In genomic region chr9:72204357-72204905, GRCm38 (mm10) we compare ENCODE assay signal across 18 mouse cellular contexts.
DNase-seq lines count a peak whose midpoint lies in the region; ATAC-seq lines count a peak whose summit lies in the region.
"Had no signal": no experiment of that assay in that cellular context is flagged by ENCODE, and none has a peak within 500 bp of the region (broad histone marks: within the 10 kb centered on the region; RNA-seq: fewer than 3 reads in every experiment).

No protein-coding gene starts in this region.

- no peaks in the 10 kb centered on the region for H3K4me1 ChIP-seq in midbrain, embryonic 11.5 days (ENCODE audit: control insufficient read depth, insufficient read depth, low read length)
- no peaks in the 10 kb centered on the region for H3K4me1 ChIP-seq in midbrain, embryonic 15.5 days
- H3K4me1 ChIP-seq: embryonic facial prominence, embryonic 10.5 days; embryonic facial prominence, embryonic 12.5 days; forebrain, embryonic 13.5 days; forebrain, embryonic 15.5 days had no signal

- H3K4me3 ChIP-seq in midbrain, embryonic 11.5 days (ENCODE audit: low read depth, low read length), result no peak overlapping the region
- no peak overlapping the region for H3K4me3 ChIP-seq in midbrain, embryonic 15.5 days
- H3K4me3 ChIP-seq: embryonic facial prominence, embryonic 10.5 days; embryonic facial prominence, embryonic 12.5 days; forebrain, embryonic 13.5 days; forebrain, embryonic 15.5 days had no signal

- no peaks in the 10 kb centered on the region for H3K36me3 ChIP-seq in midbrain, embryonic 11.5 days (ENCODE audit: control insufficient read depth, insufficient read depth, low read length)
- H3K36me3 ChIP-seq in midbrain, embryonic 15.5 days (replicated peaks), result no peaks in the 10 kb centered on the region
- H3K36me3 ChIP-seq: embryonic facial prominence, embryonic 10.5 days; embryonic facial prominence, embryonic 12.5 days; forebrain, embryonic 15.5 days had no signal

- no peak overlapping the region for H3K27ac ChIP-seq in midbrain, embryonic 11.5 days (ENCODE audit: low read depth, low read length)
- H3K27ac ChIP-seq in midbrain, embryonic 15.5 days, result no peak overlapping the region
- H3K27ac ChIP-seq: embryonic facial prominence, embryonic 10.5 days; embryonic facial prominence, embryonic 12.5 days; forebrain, embryonic 13.5 days; forebrain, embryonic 15.5 days had no signal

- no peak overlapping the region for H3K9ac ChIP-seq in midbrain, embryonic 11.5 days (ENCODE audit: low read length)
- H3K9ac ChIP-seq in midbrain, embryonic 15.5 days, result no peak overlapping the region
- H3K9ac ChIP-seq: embryonic facial prominence, embryonic 12.5 days; forebrain, embryonic 13.5 days; forebrain, embryonic 15.5 days had no signal

- intact Hi-C loops in gastrocnemius, postnatal 36 days (cut with DNase I), result no loop called here

- H3K9me3 ChIP-seq in midbrain, embryonic 11.5 days (ENCODE audit: control insufficient read depth, low read length), result no peaks in the 10 kb centered on the region
- H3K9me3 ChIP-seq in midbrain, embryonic 15.5 days, result no peaks in the 10 kb centered on the region
- H3K9me3 ChIP-seq: embryonic facial prominence, embryonic 10.5 days; embryonic facial prominence, embryonic 12.5 days; forebrain, embryonic 13.5 days; forebrain, embryonic 15.5 days had no signal

- no peak for ATAC-seq in midbrain, embryonic 11.5 days (ENCODE audit: low FRiP score)
- ATAC-seq in midbrain, embryonic 15.5 days (replicated peaks), result no peak
- ATAC-seq: forebrain, embryonic 13.5 days; forebrain, embryonic 15.5 days had no signal

- H3K27me3 ChIP-seq in midbrain, embryonic 11.5 days (ENCODE audit: control insufficient read depth, insufficient read depth, low read length), result no peaks in the 10 kb centered on the region
- no peaks in the 10 kb centered on the region for H3K27me3 ChIP-seq in midbrain, embryonic 15.5 days (replicated peaks)
- H3K27me3 ChIP-seq: embryonic facial prominence, embryonic 12.5 days; forebrain, embryonic 13.5 days; forebrain, embryonic 15.5 days had no signal

- no peak overlapping the region for H3K4me2 ChIP-seq in midbrain, embryonic 11.5 days
- H3K4me2 ChIP-seq in midbrain, embryonic 15.5 days, result no peak overlapping the region
- H3K4me2 ChIP-seq: embryonic facial prominence, embryonic 12.5 days; forebrain, embryonic 13.5 days; forebrain, embryonic 15.5 days had no signal

- peak; percentile 30 for DNase-seq in frontal cortex, adult 2 months (ENCODE audit: extremely low spot score in 1 of 2, low spot score in 1 of 2)
- no peak for DNase-seq in frontal cortex, postnatal 25 days (ENCODE audit: low spot score in 2 of 2)
- DNase-seq in midbrain, embryonic 11.5 days (ENCODE audit: low spot score, missing footprints), result peak; percentile 67
- DNase-seq in brain, adult 2 months (ENCODE audit: low read depth, low spot score), result peak; percentile 62
- DNase-seq in gastrocnemius, postnatal 36 days, result no peak
- DNase-seq: adrenal gland, adult 2 months; adrenal gland, postnatal 10 days; adrenal gland, postnatal 25 days; cerebellum, adult 11-12 months; cerebellum, adult 2 months; cerebellum, adult 9-10 months; cerebellum, postnatal 10 days; cerebellum, postnatal 25 days had no signal

- 77% methylated on average over 2 of the region's 2 CpGs for WGBS in midbrain, embryonic 11.5 days
- 93% methylated on average over 2 of the region's 2 CpGs for WGBS in midbrain, embryonic 15.5 days

Comparison
In these comparisons a context has a peak if more than half of its experiments do, and no peak if none do; other contexts are left out.
1. DNase-seq: peak in frontal cortex, adult 2 months (2 of 2), midbrain, embryonic 11.5 days (single experiment) and brain, adult 2 months (single experiment); none in frontal cortex, postnatal 25 days (0 of 2) and gastrocnemius, postnatal 36 days (0 of 2).